Mouse (Mus musculus) C2C12 (cell line): ENCODE results near the gene Cacng6. TPM values are rescaled to one million over a fixed set of nuclear protein-coding genes. Genes with fewer than 3 reads are reported as not detected.

Experiments
- H3K27me3 ChIP-seq: one replicate; pipeline ENCODE4 v1.6.1; 2011; ENCODE audit not compliant: control insufficient read depth, insufficient read depth, insufficient read length
- H3K36me3 ChIP-seq: one replicate; pipeline ENCODE4 v1.6.1; 2011; ENCODE audit not compliant: control insufficient read depth, insufficient read depth
- H3K4me3 ChIP-seq: one replicate; pipeline ENCODE4 v1.5.1; 2011; ENCODE audit warnings: mild to moderate bottlenecking, control low read depth; ENCODE audit not compliant: poor library complexity, insufficient read depth, severe bottlenecking
- H3K79me2 ChIP-seq: one replicate; pipeline ENCODE4 v1.6.1; 2011; ENCODE audit not compliant: control insufficient read depth, insufficient read depth
- H3K79me3 ChIP-seq: one replicate; pipeline ENCODE4 v1.6.1; 2011; ENCODE audit warnings: low read depth, control low read depth
- H3ac ChIP-seq: one replicate; pipeline ENCODE3; 2011; ENCODE audit warnings: low read depth; ENCODE audit not compliant: control insufficient read depth, insufficient read length
- CEBPB ChIP-seq: IDR thresholded peaks from one replicate; pipeline ENCODE4 v1.6.1; 2011; ENCODE audit warnings: low read depth, mild to moderate bottlenecking, control low read depth, moderate library complexity
- CTCF ChIP-seq: IDR thresholded peaks from one replicate; pipeline ENCODE4 v1.5.1; 2011; ENCODE audit not compliant: control insufficient read depth, insufficient read depth, insufficient read length
- FOSL1 ChIP-seq: IDR thresholded peaks from one replicate; pipeline ENCODE4 v1.8.0; 2011; ENCODE audit warnings: mild to moderate bottlenecking, low read length; ENCODE audit not compliant: poor library complexity, insufficient read depth, severe bottlenecking
- MAX ChIP-seq: IDR thresholded peaks from one replicate; pipeline ENCODE4 v1.6.1; 2011; ENCODE audit warnings: mild to moderate bottlenecking, control low read depth
- MYOD1 ChIP-seq: IDR thresholded peaks from one replicate; pipeline ENCODE4 v1.6.1; 2011; ENCODE audit warnings: low read depth; ENCODE audit not compliant: control insufficient read depth, insufficient read length
- MYOG ChIP-seq: IDR thresholded peaks from one replicate; pipeline ENCODE4 v1.6.1; 2011; ENCODE audit not compliant: control insufficient read depth, insufficient read length; ENCODE audit errors: extremely low read depth
- USF1 ChIP-seq: IDR thresholded peaks from one replicate; pipeline ENCODE4 v1.6.1; 2011; ENCODE audit warnings: low read depth, mild to moderate bottlenecking, control low read depth, moderate library complexity
- polyA plus RNA-seq: library from polyadenylated mRNA; unstranded; fragments of >200 nt; fragmentation: generic; extraction: Trizol; gene quantifications from one replicate; pipeline ENCODE4 v1.2.1, GENCODE M21; 2012; ENCODE audit warnings: missing spikeins

Gene Cacng6
- polyA plus RNA-seq, 1 experiment: 0.27 TPM

DNA sequence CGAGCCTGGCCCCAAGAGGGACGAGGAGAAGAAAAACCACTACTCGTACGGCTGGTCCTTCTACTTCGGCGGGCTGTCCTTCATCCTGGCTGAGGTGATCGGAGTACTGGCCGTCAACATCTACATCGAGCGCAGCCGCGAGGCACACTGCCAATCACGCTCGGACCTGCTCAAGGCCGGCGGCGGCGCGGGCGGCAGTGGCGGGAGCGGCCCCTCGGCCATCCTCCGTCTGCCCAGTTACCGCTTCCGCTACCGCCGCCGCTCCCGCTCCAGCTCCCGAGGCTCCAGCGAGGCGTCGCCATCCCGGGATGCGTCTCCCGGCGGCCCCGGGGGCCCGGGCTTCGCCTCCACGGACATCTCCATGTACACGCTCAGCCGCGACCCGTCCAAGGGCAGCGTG is 9.1 kb upstream of the Cacng6 start:
- Histone ChIP-seq H3K27me3 (no peaks in the 10 kb centered on the region), H3ac (no peak overlapping the region), H3K36me3 (no peaks in the 10 kb centered on the region), H3K79me2 (no peaks in the 10 kb centered on the region), H3K4me3 (no peak overlapping the region), H3K79me3 (no peaks in the 10 kb centered on the region)
- TF ChIP-seq USF1 (no peak), MAX (no peak), CEBPB (no peak), CTCF (no peak), MYOD1 (no peak), MYOG (no peak)

DNA sequence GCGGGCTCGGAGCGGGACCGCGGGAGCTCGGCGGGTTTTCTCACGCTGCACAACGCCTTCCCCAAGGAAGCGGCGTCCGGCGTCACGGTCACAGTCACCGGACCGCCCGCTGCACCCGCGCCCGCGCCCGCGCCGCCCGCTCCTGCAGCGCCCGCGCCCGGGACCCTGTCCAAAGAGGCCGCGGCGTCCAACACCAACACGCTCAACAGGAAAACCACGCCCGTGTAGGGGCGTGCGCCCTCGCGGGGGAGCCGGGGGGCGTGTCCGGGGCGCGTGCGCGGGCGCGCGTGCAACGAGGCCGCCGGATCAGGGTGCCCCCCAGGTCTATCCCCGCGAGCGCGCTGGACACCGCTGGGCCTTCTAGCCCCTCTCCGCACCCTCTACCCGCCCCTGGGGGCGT is 8.6 kb upstream of the Cacng6 start:
- Histone ChIP-seq H3K36me3 (no peaks in the 10 kb centered on the region), H3ac (no peak overlapping the region), H3K79me2 (no peaks in the 10 kb centered on the region), H3K4me3 (no peak overlapping the region), H3K27me3 (no peaks in the 10 kb centered on the region), H3K79me3 (no peaks in the 10 kb centered on the region)
- TF ChIP-seq CEBPB (no peak), USF1 (no peak), MYOG (no peak), CTCF (no peak), MYOD1 (no peak), MAX (no peak), FOSL1 (no peak)

DNA sequence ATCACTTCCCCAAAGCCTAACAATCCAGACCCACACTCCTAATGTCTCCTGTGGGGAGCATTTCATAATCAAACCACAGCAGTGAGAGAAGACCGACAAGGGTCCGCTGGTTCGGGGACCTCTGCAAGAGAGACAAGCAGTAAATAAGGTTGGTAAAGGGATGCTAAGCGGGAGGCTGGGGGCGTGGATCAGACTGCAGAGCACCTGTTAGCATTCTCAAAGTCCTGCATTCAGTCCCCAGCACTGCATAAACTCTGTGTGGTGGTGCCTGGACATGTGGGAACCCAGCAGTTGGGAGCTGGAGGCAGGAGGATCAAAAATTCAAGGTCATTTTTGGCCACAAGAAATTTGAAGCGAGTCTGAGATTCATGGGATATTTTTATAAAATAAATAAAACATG is 4.1 kb upstream of the Cacng6 start:
- Histone ChIP-seq H3K79me2 (no peaks in the 10 kb centered on the region), H3K4me3 (no peak overlapping the region), H3K36me3 (no peaks in the 10 kb centered on the region), H3K27me3 (no peaks in the 10 kb centered on the region), H3K79me3 (no peaks in the 10 kb centered on the region), H3ac (no peak overlapping the region)
- TF ChIP-seq CTCF: no peak
- no peak for TF ChIP-seq MYOG
- TF ChIP-seq MYOD1: no peak
- TF ChIP-seq MAX: no peak
- no peak for TF ChIP-seq CEBPB
- TF ChIP-seq USF1: no peak
- TF ChIP-seq FOSL1: no peak

DNA sequence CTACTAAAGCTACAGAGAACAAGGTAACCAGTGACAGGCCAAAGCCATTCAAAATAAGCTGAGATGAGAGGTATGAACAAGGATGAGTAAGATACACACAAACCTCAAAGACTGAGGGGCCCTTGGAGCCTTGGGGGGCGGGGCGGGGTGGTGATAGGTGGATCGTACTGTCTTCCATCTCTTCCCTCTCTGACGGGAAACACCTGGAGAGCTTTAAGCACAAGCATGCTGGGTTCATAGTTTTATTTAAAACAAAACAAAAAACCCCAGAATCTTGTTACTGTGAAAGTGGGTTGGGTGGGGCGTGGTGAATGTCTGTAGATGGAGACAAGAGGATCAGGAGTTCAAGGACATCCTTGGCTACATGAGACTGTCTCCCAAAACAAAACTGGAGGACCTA is 3.5 kb upstream of the Cacng6 start:
- Histone ChIP-seq H3K36me3 (no peaks in the 10 kb centered on the region), H3K79me3 (no peaks in the 10 kb centered on the region), H3K27me3 (no peaks in the 10 kb centered on the region), H3ac (no peak overlapping the region), H3K79me2 (no peaks in the 10 kb centered on the region), H3K4me3 (no peak overlapping the region)
- TF ChIP-seq CEBPB: no peak

DNA sequence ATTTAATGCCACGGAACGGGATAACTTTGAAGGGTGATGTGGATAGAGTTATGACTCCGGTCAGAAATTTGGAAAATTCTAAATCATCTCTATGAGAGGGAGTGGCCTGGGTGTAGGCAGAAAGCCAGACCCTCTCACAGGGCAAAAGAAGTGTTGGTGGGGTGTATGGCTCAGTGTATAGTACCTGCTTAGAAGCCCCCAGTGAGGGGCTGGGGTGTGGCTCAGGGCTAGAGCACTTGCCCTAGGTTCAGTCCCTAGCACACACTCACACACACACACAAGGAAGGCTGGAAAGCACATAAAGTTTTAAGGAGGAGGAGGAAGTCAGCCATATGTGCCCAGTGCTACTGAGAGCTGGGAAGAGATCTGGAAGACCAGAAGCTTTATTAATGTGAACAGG is 2.7 kb upstream of the Cacng6 start:
- no peak for TF ChIP-seq CTCF
- TF ChIP-seq MYOG: no peak
- TF ChIP-seq CEBPB: no peak
- no peak for TF ChIP-seq MAX
- TF ChIP-seq USF1: no peak
- TF ChIP-seq FOSL1: no peak
- H3K4me3 ChIP-seq: no peak overlapping the region
- H3K79me2 ChIP-seq: no peaks in the 10 kb centered on the region
- H3ac ChIP-seq: no peak overlapping the region
- H3K27me3 ChIP-seq: no peaks in the 10 kb centered on the region
- H3K79me3 ChIP-seq: no peaks in the 10 kb centered on the region
- no peaks in the 10 kb centered on the region for H3K36me3 ChIP-seq

DNA sequence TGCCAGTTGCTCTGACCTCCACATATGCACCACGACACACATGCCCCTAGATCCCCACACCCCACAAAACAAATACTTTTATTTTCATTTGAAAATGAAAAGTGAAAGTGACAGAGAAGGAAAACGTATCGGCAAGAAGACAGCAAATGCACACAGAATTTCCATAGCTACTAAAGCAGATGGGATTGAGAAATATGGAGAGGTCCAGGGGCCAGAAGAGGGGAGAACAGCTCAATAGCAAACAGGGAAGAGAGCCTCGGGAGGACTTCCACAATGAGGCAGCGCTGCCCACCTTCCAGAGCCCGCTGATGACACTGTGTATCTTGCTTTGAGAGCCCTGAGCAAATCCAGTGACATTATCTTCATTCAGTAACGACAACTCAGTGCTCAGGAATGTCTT is 1.9 kb upstream of the Cacng6 start:
- Histone ChIP-seq H3K4me3 (no peak overlapping the region), H3K36me3 (no peaks in the 10 kb centered on the region), H3K27me3 (no peaks in the 10 kb centered on the region), H3ac (no peak overlapping the region), H3K79me3 (no peaks in the 10 kb centered on the region), H3K79me2 (no peaks in the 10 kb centered on the region)
- TF ChIP-seq MYOG (no peak), CTCF (no peak), FOSL1 (no peak), USF1 (no peak), MAX (no peak), MYOD1 (no peak), CEBPB (no peak)

DNA sequence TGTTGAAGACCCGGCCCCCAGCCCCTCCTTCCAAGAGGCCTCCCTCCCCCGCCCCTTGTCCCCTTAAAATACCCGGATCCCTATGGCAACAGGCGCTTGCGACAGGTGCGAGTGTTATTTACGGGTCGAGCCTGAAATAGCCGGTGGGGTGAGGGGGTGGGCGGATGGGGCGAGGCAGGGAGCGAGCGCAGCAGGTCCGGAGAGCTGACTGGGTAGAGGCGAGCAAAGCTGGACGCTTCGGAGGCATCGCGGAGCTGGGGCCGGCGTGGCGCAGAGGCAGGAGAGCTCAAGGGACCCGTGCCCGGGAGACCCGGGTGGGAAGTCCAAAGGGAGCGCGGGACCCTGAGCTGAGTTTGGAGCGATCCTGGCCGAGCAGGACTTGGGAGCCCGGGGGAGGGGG is 565 bp upstream of the Cacng6 start:
- Histone ChIP-seq H3K79me3 (no peaks in the 10 kb centered on the region), H3K36me3 (no peaks in the 10 kb centered on the region), H3ac (no peak overlapping the region), H3K27me3 (no peaks in the 10 kb centered on the region), H3K4me3 (no peak overlapping the region), H3K79me2 (no peaks in the 10 kb centered on the region)
- no peak for TF ChIP-seq MYOD1
- no peak for TF ChIP-seq USF1
- TF ChIP-seq FOSL1: no peak
- TF ChIP-seq CEBPB: no peak
- TF ChIP-seq MAX: no peak
- TF ChIP-seq MYOG: no peak
- no peak for TF ChIP-seq CTCF
